Mouse (Mus musculus) large intestine, adult 2 months (tissue): ENCODE measurements around the gene Utp6. TPM values are rescaled to one million over a fixed set of nuclear protein-coding genes. Genes with fewer than 3 reads are reported as not detected.

Experiments used
- DNase-seq: peaks from one replicate; pipeline ENCODE4 v3.0.0-alpha.2; 2012; ENCODE audit warnings: low read depth, low spot score
- WGBS: fragments of 180-500 bp; shearing (Covaris S2); methylation state at CpG from one replicate; pipeline ENCODE4 v1.1.7; 2018; 5-methylcytosine and 5-hydroxymethylcytosine counted together
- polyA plus RNA-seq: library from polyadenylated mRNA; depleted of rRNA; stranded (reverse); fragments of >200 nt; gene quantifications from 2 replicates; pipeline ENCODE4 v1.2.3, GENCODE M21; 2012

Gene Utp6
- polyA plus RNA-seq, 1 experiment: 4.2 TPM

DNA sequence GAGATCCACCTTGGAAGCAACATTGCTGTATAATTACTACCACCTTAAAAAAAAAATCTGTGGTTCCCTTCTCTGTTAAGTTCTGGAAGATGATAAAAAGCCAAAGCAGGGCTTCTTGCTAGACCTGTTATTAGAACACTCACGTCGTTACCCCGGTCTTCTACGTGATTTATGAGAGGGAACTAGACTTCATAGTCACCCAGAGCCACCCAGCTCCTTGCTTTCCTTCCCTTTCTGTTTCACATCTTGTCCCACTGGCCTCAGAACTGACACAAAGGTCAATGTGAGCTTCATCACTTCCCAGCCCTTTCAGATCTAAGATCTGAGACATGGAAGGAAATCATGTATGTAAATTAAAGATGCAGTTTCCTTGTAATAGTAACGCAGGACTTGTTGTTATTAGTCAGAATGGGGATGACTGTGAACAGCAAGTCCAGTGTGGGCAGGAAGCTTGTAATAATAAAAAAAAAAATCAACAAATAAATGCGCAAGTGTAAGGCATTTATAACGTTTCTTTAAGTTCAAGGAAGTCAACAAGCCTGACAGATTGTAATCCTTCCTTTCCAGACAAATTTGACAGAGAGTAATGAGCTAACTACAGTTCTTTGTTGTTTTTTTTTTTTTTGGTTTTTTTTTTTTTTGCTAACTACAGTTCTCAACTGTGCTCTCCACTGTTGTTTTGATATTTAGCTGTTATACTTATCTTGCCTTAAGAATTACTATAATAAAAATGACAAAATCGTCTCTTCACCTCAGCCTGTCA is 1.2 kb upstream of the Utp6 start:
- WGBS: 14% methylated on average over 8 of the region's 8 CpGs
- DNase-seq: no peak

DNA sequence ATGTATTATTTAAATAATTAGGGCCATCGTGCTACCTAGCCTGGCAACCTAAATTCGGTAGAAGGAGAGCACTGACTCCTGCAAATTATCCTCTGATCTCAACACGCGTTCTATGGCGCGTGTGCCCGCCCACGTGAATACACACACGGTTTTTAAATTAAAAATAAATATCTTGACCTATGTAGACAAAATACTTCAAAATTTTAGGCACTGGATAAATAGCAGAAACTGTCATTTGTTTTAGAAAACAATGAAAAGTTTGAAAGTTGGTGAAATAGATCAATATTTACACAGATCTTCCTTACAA is 640 bp upstream of the Utp6 start:
- 1% methylated on average over 9 of the region's 9 CpGs for WGBS
- no peak for DNase-seq

GRCm38 (mm10) chr11:79961346-79962124 is 655 bp downstream of the Utp6 start:
- DNase-seq: no peak
- WGBS: 4% methylated on average over 27 of the region's 27 CpGs

DNA sequence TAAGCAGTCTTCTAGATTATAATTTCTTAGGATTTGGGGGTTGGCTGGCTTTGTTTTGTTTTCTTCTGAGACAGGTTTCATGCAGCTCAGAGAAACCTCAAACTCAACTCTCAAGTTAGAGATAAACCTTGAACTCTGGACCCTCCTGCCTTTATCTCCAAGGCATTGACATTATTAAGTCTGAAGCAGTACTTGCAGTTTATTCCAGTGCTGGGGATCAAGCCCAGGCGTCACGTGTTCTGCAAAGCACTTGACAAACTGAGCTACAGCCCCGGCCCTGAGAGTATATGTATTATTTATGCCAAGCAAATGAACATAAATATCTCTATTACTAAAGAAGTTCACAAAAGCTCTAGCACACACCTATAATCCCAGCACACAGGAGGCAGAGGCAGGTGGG is 14.9 kb downstream of the Utp6 start:
- no peak for DNase-seq
- WGBS: 89% methylated on average over 3 of the region's 3 CpGs

GRCm38 (mm10) chr11:79943601-79944000 is 18.6 kb downstream of the Utp6 start:
- WGBS: 43% methylated on average over 7 of the region's 7 CpGs

DNA sequence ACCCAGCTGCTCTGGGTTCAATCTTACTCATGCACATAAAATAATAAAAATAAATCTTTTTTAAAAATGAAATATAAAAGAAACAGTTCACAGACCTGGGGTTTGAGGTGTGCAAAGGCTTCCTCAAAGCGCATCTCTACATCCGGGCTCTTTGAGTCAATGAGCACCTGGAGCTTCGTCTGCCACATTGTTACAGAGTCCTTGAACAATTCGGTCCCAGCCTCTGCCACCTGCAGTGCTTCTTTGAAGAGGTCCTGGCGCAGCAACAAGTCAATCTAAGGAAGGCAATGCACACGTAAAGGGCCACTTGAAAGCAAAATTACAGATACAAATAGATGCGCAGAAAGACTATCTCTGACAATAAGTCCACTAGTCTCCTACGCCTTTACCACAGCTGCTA is 19.1 kb downstream of the Utp6 start:
- WGBS: 95% methylated on average over 8 of the region's 8 CpGs
- DNase-seq: no peak

More at GRCm38 (mm10) chr11:79943601-79944000, 18.6 kb downstream of the Utp6 start:
- no peak for DNase-seq

DNA sequence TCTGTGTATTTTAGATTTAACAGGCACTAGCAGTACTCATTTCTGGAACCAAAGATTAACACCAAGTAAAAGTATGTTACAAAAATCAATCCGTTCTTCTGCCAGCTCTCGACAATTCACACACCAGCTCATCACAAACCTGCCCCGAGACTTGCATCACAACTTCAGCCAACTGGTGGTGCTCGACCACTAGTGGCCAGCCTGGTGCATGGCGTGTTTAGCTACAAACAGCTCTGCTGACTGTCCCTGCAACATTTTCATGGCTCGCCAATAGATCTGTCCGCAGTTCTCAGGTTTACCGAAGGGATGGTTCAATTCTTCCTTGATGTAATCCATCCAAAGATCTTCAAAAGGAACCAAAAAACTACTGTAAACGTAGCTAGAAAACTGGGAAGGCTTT is 26.4 kb downstream of the Utp6 start:
- DNase-seq: no peak
- 85% methylated on average over 9 of the region's 9 CpGs for WGBS

DNA sequence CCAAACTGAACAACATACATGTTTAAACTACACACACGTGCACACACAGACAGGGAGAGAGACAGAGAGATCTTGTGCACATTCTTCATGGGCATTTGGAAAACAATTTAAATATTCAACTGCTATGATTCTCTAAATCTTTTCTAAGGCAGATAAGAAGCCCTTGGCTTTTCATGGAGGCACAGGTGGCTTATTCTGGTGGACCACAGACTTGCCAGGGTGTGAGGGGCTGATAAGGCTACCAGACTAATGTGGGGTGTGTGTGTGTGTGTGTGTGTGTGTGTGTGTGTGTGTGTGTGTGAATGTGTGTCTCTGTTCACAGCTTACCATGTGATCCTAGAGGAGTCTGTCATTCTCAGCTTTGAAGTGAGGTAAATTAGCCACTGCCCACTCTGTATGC is 39.4 kb downstream of the Utp6 start:
- WGBS: 86% methylated on average over 1 of the region's 1 CpGs

GRCm38 (mm10) chr11:79922157-79922556 is 40.0 kb downstream of the Utp6 start:
- 67% methylated on average over 3 of the region's 3 CpGs for WGBS
- DNase-seq: no peak

More for the DNA sequence above, 39.4 kb downstream of the Utp6 start:
- DNase-seq: no peak

DNA sequence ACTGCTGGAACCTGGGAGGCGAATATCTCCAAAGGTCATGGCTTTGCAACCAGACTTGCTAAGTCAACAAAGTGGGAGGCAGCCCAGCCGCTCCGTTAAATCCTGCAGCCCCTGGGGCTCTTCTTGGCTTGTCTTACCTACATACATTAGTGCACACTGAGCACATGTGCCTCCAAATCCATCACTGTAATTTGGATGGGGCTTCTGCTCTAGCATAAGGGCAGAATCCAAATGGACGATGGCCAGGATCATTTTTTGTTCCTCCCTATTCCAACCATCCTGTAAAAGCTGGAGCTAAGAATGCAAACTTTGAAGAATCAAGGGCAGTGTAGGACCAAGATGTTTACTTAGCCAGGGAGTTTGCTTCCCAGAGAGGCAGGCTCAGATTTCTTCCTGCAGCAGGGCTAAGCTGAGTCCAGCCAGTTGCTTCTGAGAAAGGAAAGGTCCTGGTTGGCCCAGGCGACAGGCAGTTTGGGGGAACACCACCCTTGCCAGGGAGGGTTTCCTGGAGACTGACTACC is 41.6 kb downstream of the Utp6 start:
- WGBS: 32% methylated on average over 5 of the region's 5 CpGs
- no peak for DNase-seq

DNA sequence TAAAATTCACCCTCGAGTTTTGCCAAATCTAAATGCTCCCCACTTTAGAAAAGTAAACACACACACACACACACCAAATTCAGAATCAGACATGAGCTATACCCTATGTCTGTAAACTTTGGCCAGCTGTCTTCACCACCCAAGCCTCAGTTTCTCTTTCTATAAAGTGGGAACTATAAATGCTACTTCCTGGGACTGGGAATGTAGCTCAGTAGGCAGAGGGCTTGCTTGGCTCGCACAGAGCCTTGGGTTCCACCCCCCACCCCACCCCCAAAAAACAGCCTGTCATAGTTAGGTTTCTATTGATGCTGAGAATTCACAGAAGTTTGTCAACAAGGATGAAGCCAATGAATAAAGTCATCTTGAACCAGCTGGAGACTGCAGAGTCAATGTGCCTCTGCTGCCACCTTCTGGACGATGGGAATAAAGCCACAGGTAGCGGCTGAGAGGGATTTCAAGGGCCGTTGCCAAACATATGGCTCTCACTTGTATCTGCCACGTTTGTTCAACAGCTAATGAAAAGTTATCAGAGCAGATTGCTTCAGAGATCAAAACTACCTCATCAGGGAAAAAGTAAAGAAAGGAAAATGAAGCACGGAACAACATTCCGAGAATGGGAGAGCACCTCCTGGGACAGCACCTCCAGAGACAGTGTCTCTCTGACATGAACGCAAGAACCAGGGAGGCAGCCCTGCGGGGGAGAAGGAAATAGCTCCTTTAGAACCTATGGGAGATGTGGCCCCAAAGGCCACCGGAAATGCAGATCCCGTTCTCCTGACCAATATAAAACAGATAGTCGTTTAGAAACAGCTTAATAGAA is 42.3 kb downstream of the Utp6 start:
- DNase-seq: peak; percentile 76
- 12% methylated on average over 13 of the region's 13 CpGs for WGBS

DNA sequence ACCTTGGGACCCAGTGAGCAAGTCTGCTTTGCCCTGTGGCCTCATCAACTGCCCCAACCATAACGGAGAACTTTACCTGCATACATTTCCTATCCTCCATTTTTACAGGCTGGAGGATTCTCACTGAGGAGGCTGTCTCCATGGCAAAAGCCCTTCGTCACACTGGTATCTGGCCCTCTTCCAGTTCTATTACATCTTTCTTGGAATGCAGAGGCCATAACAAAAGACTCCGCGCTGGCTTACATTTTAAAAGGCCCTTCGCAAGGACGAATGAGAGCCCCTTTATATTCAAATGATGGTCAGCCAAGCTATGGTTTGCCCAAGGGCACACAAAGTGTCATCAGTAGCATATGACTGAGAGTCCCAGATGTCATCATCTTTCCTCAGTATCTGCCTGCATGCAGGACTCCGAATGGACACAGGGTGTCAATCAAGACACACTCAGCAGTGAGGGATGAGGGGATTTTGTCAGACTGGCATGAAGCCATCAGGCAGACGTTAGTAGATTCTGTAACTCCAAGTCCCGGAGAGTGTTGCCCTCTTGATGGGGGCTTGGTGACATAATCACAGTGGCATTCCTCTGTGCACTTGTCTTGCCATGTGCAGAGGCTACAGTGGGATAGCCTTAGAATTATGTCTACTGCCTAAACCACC is 46.4 kb downstream of the Utp6 start:
- no peak for DNase-seq
- 74% methylated on average over 9 of the region's 9 CpGs for WGBS

DNA sequence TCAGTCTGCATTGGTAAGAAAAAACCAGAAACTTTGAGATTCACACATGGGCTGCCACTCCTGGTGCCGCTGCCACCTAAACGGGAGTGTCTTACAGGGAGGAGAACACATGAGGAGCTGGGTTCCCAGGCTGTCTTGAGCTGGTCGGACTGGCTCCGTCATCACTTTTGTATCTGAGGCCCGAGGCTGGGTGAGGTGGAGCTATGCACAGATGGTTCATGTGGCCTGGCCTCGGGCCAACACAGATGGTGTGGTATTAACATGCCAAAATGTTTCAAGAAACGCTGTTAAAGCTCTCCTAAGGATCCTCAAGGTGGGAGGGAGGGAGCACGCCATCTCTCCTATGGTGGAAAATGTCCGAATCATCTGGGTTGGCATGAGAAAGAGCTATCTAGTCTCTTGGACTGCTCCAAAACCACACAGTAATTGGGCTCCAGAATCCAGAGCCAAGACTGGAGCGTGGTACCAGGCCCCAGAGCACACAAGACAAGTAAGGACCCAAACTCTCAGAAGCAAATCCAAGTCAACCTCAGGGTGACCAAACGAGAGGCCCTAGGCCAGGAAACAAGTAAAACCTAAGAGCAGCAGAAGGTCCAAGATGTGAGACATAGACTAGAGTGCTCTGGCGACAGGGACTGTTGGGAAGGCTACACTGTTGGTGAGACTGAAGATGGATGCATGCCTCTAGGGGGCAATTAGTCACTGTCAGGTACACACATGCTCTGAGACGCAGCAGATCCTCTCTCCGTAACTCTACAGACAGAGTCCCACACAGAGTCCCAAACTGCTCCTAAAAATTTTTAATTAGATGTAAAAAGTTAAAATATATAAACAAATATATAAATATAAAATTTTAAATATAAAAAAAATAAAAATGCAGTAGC is 53.3 kb downstream of the Utp6 start:
- DNase-seq: no peak
- WGBS: 52% methylated on average over 14 of the region's 14 CpGs

DNA sequence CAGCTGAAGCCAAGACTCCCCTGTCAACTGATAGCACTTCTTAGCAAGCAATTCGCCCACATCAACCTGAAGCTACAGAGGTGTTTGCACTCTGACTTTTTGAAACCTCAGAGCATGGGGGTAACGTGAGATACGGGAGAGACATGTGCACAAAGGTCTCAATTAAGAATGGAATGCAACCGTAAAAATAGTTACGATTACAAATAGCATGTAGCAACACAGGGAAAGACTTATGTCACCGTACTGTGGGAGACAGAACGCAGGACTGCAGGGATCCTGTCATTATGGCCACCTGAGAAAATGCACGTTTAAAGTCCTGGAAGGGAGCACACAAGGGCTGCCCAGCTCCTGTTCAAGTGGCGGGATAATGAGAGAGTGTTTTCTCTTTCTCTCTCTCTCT is 55.3 kb downstream of the Utp6 start:
- 63% methylated on average over 9 of the region's 9 CpGs for WGBS
- DNase-seq: no peak

- DNase-seq: no peak
- WGBS: 64% methylated on average over 6 of the region's 6 CpGs
These were observed 59.2 kb downstream of the Utp6 start for GRCm38 (mm10) chr11:79902881-79903481.

- DNase-seq: no peak
- WGBS: 84% methylated on average over 6 of the region's 6 CpGs
These were observed 61.0 kb downstream of the Utp6 start for GRCm38 (mm10) chr11:79901146-79901545.

GRCm38 (mm10) chr11:79892259-79892658 is 69.9 kb downstream of the Utp6 start:
- DNase-seq: no peak

DNA sequence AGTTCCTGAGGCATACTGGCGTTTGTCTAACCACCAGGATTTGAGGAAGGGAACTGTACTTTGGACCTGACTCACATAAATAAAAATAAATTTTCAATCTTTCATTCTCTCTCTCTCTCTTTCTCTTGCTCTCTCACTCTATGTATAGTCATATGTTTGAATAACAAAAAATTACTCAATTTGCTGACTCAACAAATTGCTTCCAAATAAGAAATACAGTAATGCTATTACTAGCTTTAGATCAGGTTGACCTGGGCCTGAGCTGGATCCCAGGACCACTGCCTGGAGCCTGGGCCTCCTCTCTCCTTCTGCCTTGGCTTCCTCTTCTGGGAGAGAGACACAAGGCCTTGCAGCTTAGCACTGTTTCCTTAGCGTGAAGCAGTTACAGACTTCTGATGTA is 71.4 kb downstream of the Utp6 start:
- no peak for DNase-seq
- WGBS: 78% methylated on average over 2 of the region's 2 CpGs

More at GRCm38 (mm10) chr11:79892259-79892658, 69.9 kb downstream of the Utp6 start:
- WGBS: 93% methylated on average over 6 of the region's 6 CpGs
